Mouse (Mus musculus) cerebellum, adult 2 months (tissue): ENCODE data around the gene Pde10a.

ENCODE experiments used
- CTCF ChIP-seq: fragments of 200-500 bp; IDR thresholded peaks from 2 replicates; pipeline ENCODE4 v1.5.1; 2011; ENCODE audit warnings: low read depth, mild to moderate bottlenecking, control low read depth, low read length, moderate library complexity, borderline replicate concordance; ENCODE audit not compliant: insufficient read depth
- POLR2A ChIP-seq: fragments of 200-500 bp; IDR thresholded peaks from 2 replicates; pipeline ENCODE4 v1.6.1; 2011; ENCODE audit warnings: low read length, control low read depth, borderline replicate concordance; ENCODE audit not compliant: insufficient read depth

GRCm38 (mm10) chr17:8506726-8507125 is 18.4 kb upstream of the Pde10a start:
- TF ChIP-seq CTCF (no peak), POLR2A (no peak)
